Mouse (Mus musculus) liver, postnatal 0 days (tissue): ENCODE data around the gene Gm11037. TPM values are rescaled to one million over a fixed set of nuclear protein-coding genes. Genes with fewer than 3 reads are reported as not detected.

Experiments used
- ATAC-seq: fragments of 200-750 bp; cut with Nextera tagmentation; 2 replicates; pipeline ENCODE4 v1.8.0; 2017; ENCODE audit warnings: mild to moderate bottlenecking, moderate library complexity
- DNase-seq: peaks from one replicate; pipeline ENCODE4 v3.0.0-alpha.2; 2016
- H3K27ac ChIP-seq: fragments of 300-500 bp; sonication (generic); 2 replicates; pipeline ENCODE4 v1.5.1; 2014; ENCODE audit warnings: antibody characterized with exemption, moderate library complexity, mild to moderate bottlenecking, low read depth
- H3K27me3 ChIP-seq: fragments of 300-500 bp; sonication (generic); 2 replicates; pipeline ENCODE4 v1.6.1; 2014; ENCODE audit warnings: low read length, control low read depth, mixed read lengths; ENCODE audit not compliant: insufficient read depth
- H3K36me3 ChIP-seq: fragments of 300-500 bp; sonication (generic); replicated peaks from 2 replicates; pipeline ENCODE4 v1.6.1; 2014; ENCODE audit warnings: mild to moderate bottlenecking, control low read depth, low read length, moderate library complexity, mixed read lengths; ENCODE audit not compliant: insufficient read depth
- H3K4me1 ChIP-seq: fragments of 300-500 bp; sonication (generic); 2 replicates; pipeline ENCODE4 v1.6.1; 2014; ENCODE audit warnings: antibody characterized with exemption, mild to moderate bottlenecking, control low read depth; ENCODE audit not compliant: insufficient read depth
- H3K4me2 ChIP-seq: fragments of 300-500 bp; sonication (generic); 2 replicates; pipeline ENCODE4 v1.6.1; 2014; ENCODE audit warnings: low read depth, mild to moderate bottlenecking, low read length, moderate library complexity, mixed read lengths
- H3K4me3 ChIP-seq: fragments of 300-500 bp; sonication (generic); 2 replicates; pipeline ENCODE4 v1.5.1; 2014; ENCODE audit warnings: low read depth, low read length
- H3K9ac ChIP-seq: fragments of 300-500 bp; sonication (generic); replicated peaks from 2 replicates; pipeline ENCODE4 v1.6.1; 2014; ENCODE audit warnings: mild to moderate bottlenecking, moderate library complexity
- H3K9me3 ChIP-seq: fragments of 300-500 bp; sonication (generic); 2 replicates; pipeline ENCODE4 v1.6.1; 2016; ENCODE audit warnings: mild to moderate bottlenecking, control low read depth, low read length, mixed read lengths
- CTCF ChIP-seq: sonication (generic); IDR thresholded peaks from 2 replicates; pipeline ENCODE4 v1.5.1; 2016; ENCODE audit warnings: antibody characterized with exemption, low read depth
- EP300 ChIP-seq: IDR thresholded peaks from 2 replicates; pipeline ENCODE4 v1.6.1; 2016; ENCODE audit warnings: antibody characterized with exemption, low read depth, mild to moderate bottlenecking
- WGBS: fragments of 180-500 bp; shearing (Covaris S2); extraction: QIAGEN DNeasy Blood & Tissue Kit; methylation state at CpG from one replicate; pipeline ENCODE4 v1.1.7; 2014; ENCODE audit not compliant: insufficient replicate concordance; 5-methylcytosine and 5-hydroxymethylcytosine counted together
- polyA plus RNA-seq: library from polyadenylated mRNA; unstranded; fragments of >200 nt; fragmentation: Nextera tagmentation; extraction: Ambion mirVana; gene quantifications from 2 replicates; pipeline ENCODE4 v1.2.1, GENCODE M21; 2015

Gm11037 gene
- polyA plus RNA-seq, 1 experiment from 2014 or later: not detected

GRCm38 (mm10) chr2:131174700-131175099 lies 41.4 kb downstream of the Gm11037 start:
- Histone ChIP-seq H3K4me1 (peaks cover 58% of the 10 kb centered on the region), H3K9ac (no peak overlapping the region), H3K4me3 (peak overlapping the region; percentile 33), H3K27me3 (peaks cover 42% of the 10 kb centered on the region), H3K9me3 (no peaks in the 10 kb centered on the region), H3K36me3 (0 out of 2 replicates have a peak, but pooled peaks cover 4% of the 10 kb centered on the region), H3K4me2 (peak overlapping the region; percentile 72), H3K27ac (no peak overlapping the region)
- peak; percentile 22 for ATAC-seq
- peak; percentile 52 for DNase-seq
- WGBS: 4% methylated on average over 11 of the region's 11 CpGs
- TF ChIP-seq CTCF (no peak), EP300 (no peak)

GRCm38 (mm10) chr2:131175286-131175944 lies 42.1 kb downstream of the Gm11037 start:
- Histone ChIP-seq H3K27ac (no peak overlapping the region), H3K4me2 (no peak overlapping the region), H3K9me3 (no peaks in the 10 kb centered on the region), H3K4me3 (no peak overlapping the region), H3K4me1 (peaks cover 62% of the 10 kb centered on the region), H3K36me3 (0 out of 2 replicates have a peak, but pooled peaks cover 4% of the 10 kb centered on the region), H3K9ac (no peak overlapping the region), H3K27me3 (peaks cover 35% of the 10 kb centered on the region)
- DNase-seq (no peak), ATAC-seq (no peak)
- WGBS: 71% methylated on average over 3 of the region's 3 CpGs
- no peak for TF ChIP-seq CTCF
- TF ChIP-seq EP300: no peak

GRCm38 (mm10) chr2:131175945-131176309 lies 42.6 kb downstream of the Gm11037 start:
- Histone ChIP-seq H3K4me1 (peaks cover 65% of the 10 kb centered on the region), H3K9ac (no peak overlapping the region), H3K27ac (no peak overlapping the region), H3K9me3 (no peaks in the 10 kb centered on the region), H3K27me3 (peaks cover 30% of the 10 kb centered on the region), H3K4me2 (no peak overlapping the region), H3K4me3 (no peak overlapping the region), H3K36me3 (0 out of 2 replicates have a peak, but pooled peaks cover 4% of the 10 kb centered on the region)
- TF ChIP-seq EP300 (no peak), CTCF (no peak)
- WGBS: 84% methylated on average over 1 of the region's 1 CpGs
- no peak for DNase-seq
- no peak for ATAC-seq

- H3K27me3 ChIP-seq: peaks cover 24% of the 10 kb centered on the region
- 57% methylated on average over 5 of the region's 5 CpGs for WGBS
- H3K9ac ChIP-seq: no peak overlapping the region
- no peak overlapping the region for H3K4me3 ChIP-seq
- H3K27ac ChIP-seq: no peak overlapping the region
- ATAC-seq (no peak), DNase-seq (no peak)
- TF ChIP-seq CTCF: no peak
- TF ChIP-seq EP300: no peak
- no peaks in the 10 kb centered on the region for H3K9me3 ChIP-seq
- 0 out of 2 replicates have a peak, but pooled peaks cover 4% of the 10 kb centered on the region for H3K36me3 ChIP-seq
- H3K4me2 ChIP-seq: no peak overlapping the region
- peaks cover 60% of the 10 kb centered on the region for H3K4me1 ChIP-seq
Measured at GRCm38 (mm10) chr2:131176491-131176890, 43.2 kb downstream of the Gm11037 start.

- Histone ChIP-seq H3K27me3 (peaks cover 10% of the 10 kb centered on the region), H3K27ac (no peak overlapping the region), H3K4me1 (peaks cover 58% of the 10 kb centered on the region), H3K9ac (peak overlapping the region; percentile 45; the same call in 1 of the 2 replicates), H3K9me3 (no peaks in the 10 kb centered on the region), H3K36me3 (0 out of 2 replicates have a peak, but pooled peaks cover 4% of the 10 kb centered on the region), H3K4me2 (peak overlapping the region; percentile 90), H3K4me3 (peak overlapping the region; percentile 58; the same call in 1 of the 2 replicates)
- no peak for TF ChIP-seq CTCF
- TF ChIP-seq EP300: no peak
- ATAC-seq (no peak), DNase-seq (no peak)
- 79% methylated on average over 9 of the region's 9 CpGs for WGBS
Measured at GRCm38 (mm10) chr2:131177932-131178331, 44.6 kb downstream of the Gm11037 start.

- ATAC-seq (no peak), DNase-seq (no peak)
- peaks cover 58% of the 10 kb centered on the region for H3K4me1 ChIP-seq
- H3K27ac ChIP-seq: peak overlapping the region; percentile 88
- H3K4me2 ChIP-seq: peak overlapping the region; percentile 90
- peak overlapping the region; percentile 71 for H3K9ac ChIP-seq
- no peak for TF ChIP-seq EP300
- WGBS: 37% methylated on average over 26 of the region's 26 CpGs
- H3K4me3 ChIP-seq: peak overlapping the region; percentile 58
- 0 out of 2 replicates have a peak, but pooled peaks cover 4% of the 10 kb centered on the region for H3K36me3 ChIP-seq
- H3K27me3 ChIP-seq: peaks cover under 1% of the 10 kb centered on the region; the same call in 1 of the 2 replicates
- H3K9me3 ChIP-seq: no peaks in the 10 kb centered on the region
Measured at GRCm38 (mm10) chr2:131178828-131179245, 45.5 kb downstream of the Gm11037 start.
